Mouse (Mus musculus): ENCODE measurements around the gene Dhcr24.

The Dhcr24 gene

DNA sequence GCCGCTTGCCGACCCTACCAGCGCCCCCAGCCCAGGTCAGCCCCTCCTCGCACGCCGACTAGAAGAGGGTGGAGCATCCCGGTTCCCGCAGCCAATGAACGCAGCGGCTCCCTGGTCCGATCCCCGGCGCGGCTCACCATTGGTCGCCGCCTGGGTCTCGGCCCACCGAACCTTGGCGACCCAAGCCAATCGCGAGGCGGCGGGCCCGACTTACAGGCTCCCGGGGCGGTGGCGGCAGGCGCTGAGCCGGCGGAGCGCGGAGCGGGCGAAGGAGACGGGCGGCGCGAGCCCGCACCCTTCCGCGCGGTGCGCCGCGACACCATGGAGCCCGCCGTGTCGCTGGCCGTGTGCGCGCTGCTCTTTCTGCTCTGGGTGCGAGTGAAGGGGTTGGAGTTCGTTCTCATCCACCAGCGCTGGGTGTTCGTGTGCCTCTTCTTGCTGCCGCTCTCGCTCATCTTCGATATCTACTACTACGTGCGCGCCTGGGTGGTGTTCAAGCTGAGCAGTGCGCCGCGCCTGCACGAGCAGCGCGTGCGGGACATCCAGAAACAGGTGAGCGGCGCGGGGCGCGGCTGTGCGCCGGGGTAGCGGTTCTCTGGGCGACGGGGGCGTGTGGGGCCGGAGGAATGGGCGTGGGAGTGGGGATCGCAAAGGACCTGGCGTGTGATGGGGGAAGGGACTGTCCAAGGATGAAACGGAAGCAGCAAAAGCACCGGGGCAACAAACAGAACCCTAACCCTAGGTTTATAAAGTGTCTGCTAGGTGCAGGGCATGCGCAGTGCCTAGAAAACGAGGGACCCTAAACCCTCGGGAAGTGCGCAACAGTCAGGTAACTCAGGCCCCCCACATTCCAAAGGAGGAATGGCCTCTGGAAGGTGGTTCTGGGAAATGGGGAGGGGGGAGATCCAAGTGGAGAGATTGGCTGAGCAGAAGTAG lies at the start of gene Dhcr24:
Gene Dhcr24 (plus strand): TSS at position 193 of the 936 bp plus-strand sequence.
- peak; percentile 98 for DNase-seq (ENCODE audit: low spot score)

DNA sequence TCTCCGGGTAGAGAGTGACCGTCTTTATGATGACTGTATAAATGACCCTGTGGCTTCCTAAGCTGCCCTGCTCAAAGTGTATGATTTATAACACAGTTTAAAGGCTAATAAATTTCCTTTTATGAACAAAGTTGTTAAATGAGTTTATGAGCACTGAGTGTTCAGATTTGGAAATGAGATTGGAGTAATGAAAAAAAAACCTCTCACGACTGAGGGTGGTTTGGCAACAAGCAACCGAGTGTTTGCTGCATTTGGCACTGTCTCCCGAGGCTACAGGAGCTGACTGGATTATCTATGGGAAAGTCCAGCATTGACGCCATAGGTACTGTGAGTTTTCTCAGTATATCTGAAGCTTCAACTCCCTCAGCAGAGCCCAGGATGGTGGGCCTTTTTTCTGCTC lies 46.2 kb upstream of the Dhcr24 start:
- DNase-seq (ENCODE audit: low spot score) = no peak

DNA sequence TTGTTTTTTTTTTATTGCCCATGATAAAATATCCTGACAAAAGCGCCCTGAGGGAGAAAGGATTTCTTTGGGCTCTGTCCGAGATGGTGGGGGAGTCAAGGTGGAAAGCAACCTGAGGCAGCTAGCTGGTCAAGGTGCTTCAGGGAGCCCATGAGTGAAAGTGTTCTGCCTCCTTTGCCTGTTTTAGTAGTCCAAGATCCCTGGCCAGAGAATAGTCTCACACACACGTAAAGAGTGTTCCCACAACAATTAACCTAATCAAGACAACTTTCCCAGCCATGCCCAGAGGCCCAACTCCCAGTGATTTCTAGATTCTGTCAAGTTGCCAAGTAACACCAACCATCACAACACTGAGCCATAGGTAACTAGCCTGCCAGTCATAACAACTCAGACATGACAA lies 38.3 kb upstream of the Dhcr24 start:
- no peak for DNase-seq (ENCODE audit: low spot score)

DNA sequence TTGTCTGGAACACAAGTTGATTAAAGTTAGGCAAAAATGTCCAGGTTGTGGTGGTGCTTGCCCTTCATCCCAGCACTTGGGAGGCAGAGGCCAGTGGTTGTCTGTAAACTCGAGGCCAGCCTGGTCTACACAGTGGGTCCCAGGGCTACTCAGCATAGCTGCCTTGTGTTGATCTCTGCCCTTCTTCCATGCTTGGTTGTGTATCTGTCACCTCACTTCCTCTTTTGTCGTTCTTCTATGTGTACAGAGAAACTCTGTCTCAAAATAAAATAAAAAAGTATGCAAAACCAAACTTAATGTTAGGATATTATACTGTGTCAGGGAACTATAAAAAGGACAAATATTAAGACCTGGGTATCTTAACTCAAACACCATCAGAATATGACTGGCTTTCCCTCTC lies 36.7 kb upstream of the Dhcr24 start:
- no peak for DNase-seq (ENCODE audit: low spot score)

DNA sequence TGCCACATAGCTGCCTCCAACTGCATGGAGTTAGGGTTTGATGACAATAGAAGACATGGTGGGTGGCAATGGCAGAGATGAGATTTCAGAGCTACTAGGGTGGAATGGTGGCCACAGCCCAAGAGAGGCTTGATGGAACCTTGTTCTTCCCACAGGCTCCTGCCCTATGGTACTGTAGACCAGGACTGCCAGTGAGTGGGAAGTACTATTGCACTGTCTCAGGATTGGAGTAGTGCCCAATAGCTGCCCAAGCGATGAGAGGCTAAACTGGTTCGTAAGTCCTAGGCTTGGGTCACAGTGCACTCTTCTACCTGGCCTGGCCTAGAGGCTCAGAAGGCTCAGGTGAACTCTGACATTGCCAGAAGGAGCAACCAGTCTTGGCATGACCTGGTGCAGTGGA lies 35.8 kb upstream of the Dhcr24 start:
- DNase-seq (ENCODE audit: low spot score) = no peak

DNA sequence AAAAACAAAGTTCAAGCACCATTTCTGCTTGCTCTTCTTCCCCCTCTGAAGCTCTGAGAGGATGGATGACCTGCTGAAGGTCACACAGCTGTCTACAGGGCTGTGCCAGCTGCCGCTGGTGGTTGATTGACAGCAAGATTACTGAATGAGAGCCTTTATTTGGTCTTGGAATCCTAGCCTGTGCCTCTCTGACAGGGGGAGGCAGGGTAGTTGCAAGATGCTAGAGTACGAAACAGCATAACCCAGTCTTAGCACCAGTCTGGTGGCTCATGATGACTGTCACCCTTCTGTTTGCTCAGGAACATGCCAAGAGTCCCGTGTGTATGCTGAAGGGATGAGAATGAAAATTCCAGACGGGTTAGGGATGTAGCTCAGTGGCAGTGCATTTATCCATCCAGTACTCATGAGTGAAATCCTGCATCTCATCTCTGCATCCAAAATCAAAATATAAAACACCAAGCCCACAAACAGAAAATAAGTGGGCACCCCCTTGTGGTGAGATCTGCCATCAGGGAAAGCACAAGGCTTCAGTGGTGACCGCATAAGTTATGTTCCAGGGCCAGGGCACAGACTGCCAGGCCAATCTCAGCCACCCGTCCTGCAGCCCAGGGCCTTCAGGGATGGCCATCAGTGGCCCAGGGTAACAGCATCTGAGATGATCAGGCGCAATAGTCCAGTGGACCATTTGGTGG lies 32.8 kb upstream of the Dhcr24 start:
- peak; percentile 21 for DNase-seq (ENCODE audit: low spot score)

DNA sequence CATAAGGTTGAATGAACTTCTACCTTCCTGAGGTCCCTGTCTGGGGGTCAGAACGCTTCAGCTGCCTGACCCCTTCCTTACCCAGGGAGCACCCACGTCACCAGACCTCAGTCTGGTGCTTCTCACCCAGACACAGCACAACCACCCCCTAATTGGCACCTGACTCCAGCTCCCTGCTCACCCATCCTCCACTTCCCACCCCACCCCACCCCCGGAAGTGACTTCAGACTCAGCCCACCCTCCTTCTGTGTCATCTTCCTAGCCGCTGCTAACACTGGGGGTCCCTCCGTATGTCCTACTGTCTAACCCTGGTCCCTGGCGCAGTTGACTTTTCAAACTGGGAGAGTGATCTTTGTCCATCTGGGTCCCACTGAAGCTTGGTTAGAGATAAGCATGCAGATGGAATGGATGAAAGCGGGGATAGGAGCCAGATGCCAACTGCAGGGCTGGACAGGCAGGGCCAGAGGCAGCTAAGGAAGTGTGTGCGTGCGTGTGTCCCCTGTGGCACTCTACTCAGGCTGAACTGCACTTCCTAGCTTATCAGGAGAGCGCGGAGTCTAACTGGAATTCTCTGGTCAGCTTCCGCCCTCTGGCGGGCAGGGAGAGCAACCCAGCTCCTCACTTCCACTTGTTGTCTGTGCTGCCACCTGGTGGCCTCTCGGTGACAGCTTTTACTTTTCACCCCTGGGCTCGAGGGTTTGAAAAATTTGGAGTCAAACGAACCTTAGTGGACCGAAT lies 31.3 kb upstream of the Dhcr24 start:
- DNase-seq (ENCODE audit: low spot score) = peak; percentile 98

DNA sequence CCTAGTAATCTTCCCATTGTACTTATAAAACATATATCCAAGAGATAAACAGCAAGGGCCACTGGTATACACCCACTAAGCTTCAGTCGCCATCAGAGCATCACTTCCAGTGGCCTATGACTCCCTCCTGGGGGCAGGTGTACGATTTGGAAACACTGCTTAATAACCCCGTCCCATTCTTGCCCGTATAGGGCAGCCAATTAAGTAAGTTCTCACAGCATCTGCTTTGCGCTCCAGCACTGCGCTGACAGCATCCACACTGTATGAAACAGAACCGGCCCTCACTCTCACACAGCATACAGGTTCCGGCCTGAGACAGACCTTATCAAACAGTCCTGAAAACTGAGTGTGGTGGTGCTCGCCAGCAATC lies 30.7 kb upstream of the Dhcr24 start:
- no peak for DNase-seq (ENCODE audit: low spot score)

DNA sequence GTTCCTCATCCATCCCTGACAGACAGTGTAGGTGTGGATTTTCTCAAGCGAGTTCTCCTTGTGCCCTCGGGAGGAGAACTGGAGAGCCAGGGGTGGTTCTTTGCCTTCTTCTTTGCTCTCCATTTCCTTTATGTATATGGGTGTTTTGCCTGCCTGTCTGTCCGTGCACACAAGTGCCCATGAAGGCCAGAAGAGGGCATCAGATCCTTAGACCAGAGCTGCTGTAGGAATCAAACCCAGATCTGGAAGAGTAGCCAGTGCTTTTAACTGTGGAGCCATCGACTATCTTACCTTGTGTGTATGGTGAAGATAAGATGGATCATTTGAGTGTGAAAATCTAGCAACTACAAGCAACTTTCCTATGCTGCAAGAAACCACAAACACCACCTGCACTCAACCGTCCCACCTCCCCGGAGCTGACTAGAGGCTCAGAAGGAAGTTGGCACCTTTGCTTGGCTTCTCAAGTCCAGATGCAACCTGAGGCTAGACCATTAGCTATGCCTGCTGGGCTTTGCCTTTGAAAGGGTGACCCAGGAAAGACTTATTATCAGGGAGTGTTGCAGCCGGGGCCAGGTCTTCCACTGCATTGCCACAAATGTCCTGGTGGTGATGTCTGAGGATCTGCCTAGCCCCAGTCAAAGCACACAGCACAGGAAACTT lies 27.3 kb upstream of the Dhcr24 start:
- DNase-seq (ENCODE audit: low spot score) = peak; percentile 25

DNA sequence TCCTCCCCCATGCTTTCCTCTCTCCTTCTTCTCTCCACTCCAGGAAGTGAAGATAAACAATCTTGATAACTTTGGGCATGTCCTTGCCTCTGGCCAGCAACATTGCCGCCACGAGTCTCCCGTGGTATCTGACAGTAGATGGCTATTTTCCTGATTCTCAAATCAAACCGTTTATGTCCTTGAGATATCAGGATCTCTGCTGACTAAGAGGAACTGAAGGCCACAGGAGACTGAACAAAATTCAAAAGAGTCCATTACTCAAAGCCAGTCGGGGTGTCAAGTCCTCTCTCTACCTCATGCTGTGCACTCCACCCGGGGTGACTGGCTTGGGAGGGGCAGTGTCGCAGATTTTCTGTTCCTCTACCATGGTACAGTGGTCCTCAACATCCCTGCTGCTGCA lies 26.6 kb upstream of the Dhcr24 start:
- DNase-seq (ENCODE audit: low spot score) = no peak

DNA sequence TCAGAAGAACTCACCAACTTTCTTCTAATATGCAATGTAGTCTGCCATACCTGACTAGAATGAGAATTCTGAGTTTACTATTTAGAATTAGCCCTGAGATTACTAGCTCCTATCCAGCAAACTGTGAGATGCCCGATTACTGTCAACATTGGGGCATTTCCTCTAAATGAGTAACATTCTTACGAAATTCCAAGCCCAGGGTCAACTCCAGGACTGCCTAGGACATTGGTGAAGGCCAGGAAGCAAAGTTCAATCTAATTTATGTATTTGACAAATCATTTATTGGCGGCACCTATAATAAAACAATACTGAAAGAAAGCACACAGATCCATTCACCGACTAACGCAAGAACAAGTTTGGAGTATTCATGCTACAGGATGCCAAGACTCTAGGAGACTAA lies 21.1 kb upstream of the Dhcr24 start:
- DNase-seq (ENCODE audit: low spot score) = no peak

DNA sequence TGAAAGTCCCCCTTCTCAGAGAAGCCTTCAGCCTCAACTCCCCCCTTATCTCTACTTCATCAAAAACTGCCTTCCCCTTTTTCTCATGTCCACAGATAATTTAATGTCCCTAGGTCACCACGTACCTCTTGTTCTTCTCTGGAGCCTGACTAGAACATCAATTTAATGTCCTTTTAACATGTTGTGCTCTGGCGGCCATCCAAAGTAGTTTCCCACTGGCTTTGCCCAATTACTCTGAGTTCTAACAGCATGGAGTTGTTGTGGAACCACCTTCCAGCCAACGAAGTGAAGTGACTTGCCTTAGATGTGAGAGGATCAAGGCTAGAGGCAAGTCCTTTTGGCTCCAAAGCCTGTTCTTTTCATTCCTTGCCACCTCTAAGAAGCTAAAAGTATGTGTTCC lies 19.3 kb upstream of the Dhcr24 start:
- DNase-seq (ENCODE audit: low spot score) = no peak

DNA sequence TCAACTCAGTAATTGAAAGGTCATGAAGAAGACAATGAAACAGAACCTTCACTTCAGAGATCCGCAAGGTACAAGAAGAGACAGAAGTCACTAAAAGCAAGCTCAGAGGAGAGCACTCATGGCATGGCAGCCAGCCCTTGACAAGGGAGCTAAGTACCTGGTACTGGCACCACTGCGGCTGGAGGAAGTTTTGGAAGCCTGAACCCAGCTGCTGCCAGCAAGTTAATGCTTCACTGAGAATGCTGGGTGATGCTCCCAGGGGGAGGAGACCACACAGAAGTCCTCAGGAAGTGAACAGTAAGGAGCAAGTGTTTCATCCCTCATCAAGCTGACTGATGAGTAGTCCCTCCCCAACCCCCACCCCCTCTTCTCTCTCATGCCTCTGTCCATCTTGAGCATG lies 18.6 kb upstream of the Dhcr24 start:
- DNase-seq (ENCODE audit: low spot score) = no peak

DNA sequence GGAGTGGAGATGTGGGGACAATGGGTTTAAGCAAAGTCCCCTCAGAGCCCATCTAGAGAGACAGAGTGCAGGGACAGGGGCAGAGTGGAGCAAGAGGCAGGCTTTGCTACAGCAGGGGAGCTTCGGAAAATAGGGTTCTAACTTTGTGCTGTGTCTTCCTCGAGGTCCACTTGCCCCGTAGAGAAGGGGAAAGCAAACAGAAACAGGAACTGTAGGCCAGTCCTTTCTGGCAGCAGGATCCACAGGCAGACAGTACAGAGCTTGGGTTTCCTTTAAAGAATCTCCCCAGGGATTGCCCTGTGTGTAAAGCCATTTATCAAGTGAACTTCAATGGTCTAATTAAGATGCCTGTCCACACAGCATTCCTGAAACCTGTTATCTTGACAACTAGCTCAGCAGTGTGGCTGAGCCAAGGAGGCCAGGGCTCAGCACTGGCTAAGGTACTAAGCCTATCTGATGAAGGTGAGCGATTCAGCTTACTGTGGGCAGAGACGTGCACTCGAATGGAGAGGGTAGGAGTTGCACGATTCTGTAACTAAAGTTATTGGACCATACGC lies 14.9 kb upstream of the Dhcr24 start:
- peak; percentile 56 for DNase-seq (ENCODE audit: low spot score)

DNA sequence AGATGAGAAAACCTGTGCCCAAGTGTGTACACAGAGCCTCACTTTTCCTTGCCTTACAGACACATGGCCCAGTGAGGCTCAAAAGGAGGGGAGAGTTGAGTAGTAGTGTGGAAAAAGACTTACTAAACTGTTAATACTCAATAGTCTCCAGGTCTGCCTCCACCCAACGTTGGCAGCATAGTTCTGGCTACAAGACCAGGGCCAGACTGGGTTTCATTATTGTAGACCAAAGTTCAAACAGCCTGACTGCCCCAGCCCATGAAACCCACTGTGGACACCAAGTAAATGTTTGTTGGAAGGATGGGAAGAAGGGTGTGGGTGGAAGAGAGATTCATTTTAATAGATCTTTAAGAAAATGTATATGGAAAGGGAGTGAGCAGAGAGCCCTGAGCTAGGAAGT lies 13.9 kb upstream of the Dhcr24 start:
- no peak for DNase-seq (ENCODE audit: low spot score)

DNA sequence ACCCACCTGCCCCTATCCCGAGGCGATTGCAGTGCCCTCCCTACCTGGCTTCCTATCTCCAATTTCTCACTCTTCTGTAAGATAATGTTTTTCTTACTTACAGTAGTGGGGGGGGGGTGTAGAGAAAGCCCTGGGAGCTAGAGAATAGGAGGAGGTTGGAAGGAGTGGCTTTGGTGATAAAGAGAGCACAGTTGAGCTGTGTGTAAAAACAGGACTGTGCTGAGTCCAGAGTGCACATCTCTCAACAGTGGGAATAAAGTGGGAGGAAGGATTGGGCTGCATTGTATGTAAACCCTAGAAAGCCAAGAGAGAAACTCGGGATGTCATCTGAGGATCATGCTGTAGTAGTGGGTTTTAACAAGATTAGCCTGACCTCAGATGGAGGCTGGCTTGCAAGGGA lies 12.7 kb upstream of the Dhcr24 start:
- DNase-seq (ENCODE audit: low spot score) = no peak

DNA sequence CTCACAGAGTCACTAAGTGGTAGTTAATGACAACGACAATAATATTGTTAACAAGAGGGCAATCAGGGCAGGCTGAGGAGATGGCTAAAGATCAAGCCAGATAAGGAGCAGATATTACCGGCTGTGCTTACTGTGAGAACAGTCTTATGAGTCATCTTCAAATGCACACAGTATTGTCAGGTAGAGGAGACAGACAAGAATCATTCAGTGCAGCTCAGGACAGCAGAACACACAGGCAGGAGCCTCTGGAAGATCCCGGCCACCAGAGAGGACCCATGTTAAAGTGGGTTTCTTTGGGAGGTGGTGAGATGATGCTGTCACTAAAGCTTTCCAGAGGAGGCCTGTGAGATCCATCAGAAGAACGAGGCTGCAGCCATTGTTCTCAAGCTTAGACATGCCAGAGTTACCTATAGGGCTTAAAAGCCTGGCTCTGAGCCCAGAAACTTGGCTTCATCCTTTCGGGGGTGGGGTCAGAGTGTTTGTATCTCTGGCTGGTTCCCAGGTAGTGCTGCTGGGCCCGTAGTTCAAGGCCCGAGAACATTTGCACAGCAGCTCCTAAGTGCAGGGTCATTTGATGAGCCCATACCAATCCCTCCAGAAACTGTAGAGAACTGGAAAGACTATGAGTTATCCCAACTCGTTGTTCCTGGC lies 10.2 kb upstream of the Dhcr24 start:
- DNase-seq (ENCODE audit: low spot score) = no peak

DNA sequence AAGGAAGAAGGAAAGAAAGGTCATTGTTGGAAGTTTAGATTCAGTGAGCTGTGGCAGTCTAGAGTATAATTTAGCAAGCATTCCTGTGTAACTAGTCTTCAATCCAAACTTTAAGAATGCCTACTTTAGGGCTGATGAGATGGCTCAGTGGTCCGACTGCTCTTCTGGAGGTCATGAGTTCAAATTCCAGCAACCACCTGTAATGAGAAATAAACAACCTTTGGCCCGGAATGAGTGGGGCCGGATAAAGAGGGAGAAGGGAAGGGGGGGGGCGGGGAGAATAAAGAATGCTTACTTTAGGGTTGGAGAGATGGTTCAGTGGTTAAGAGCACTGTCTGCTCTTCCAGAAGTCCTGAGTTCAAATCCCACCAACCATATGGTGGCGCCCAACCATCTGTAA lies 3.6 kb upstream of the Dhcr24 start:
- no peak for DNase-seq (ENCODE audit: low spot score)

DNA sequence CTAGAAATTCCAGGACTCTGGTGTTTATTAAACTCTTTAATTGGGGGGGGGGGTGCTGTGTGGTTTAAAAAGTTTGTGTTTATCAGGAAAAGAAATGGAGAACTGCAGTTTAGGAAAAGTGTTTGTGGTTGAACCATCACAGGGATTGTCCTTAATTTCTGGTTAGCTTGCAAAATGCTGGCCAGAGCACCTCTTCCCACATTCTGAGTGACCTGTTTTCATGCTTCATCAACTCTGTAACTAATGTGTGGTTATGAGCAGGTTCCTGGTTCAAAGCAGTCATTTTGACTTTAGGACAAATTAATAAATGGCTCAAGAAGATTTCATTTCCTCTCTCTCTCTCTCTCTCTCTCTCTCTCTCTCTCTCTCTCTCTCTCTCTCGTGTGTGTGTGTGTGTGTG lies 2.9 kb upstream of the Dhcr24 start:
- DNase-seq (ENCODE audit: low spot score) = no peak

DNA sequence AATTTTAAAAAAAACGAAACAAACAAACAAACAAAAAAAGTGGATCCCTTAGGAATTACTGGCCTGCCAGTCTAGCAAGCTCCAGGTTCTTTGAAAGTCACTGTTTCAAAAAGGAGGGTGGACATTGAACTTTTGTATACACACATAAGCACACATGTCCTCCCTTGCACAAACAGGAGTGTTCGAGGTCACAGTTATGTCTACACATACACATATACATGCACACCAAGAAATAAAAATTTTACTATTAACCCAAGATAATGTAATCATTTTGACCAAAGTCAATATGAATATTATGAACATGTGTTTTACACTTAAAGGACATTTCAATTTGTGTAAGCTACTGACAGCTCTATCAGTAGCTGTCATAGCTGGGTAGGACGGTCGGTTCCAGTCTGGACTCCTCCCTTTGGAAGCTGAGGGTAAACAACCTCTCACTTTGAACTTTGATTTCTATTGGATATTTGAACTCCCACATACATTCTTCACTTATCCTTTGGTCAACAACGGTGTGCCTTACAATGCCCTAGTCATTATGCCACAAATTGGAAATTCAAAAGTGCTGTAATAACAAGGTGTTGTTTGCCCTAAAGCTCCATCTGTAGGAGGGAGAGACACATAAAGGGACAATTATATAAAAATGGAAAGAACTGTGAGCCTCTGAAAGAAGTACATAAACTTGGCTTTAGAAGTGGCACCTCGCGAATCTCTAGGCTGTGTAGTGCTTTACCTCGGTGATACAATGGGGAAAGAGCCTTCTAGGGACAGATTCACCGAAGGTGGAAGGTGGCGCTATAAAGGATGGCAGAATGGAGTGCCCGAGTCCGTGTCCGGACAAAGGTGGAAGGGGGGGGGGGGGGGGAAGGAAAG lies 1.3 kb upstream of the Dhcr24 start:
- no peak for DNase-seq (ENCODE audit: low spot score)
